Mouse (Mus musculus) olfactory bulb, adult 2 months (tissue): ENCODE measurements around the gene Cracr2b.

Source experiments
- CTCF ChIP-seq: fragments of 200-500 bp; IDR thresholded peaks from 2 replicates; pipeline ENCODE4 v1.5.1; 2012; ENCODE audit warnings: low read depth, mild to moderate bottlenecking, low read length, moderate library complexity; ENCODE audit not compliant: insufficient read depth
- POLR2A ChIP-seq: fragments of 200-500 bp; IDR thresholded peaks from 2 replicates; pipeline ENCODE4 v1.6.1; 2012; ENCODE audit warnings: mild to moderate bottlenecking, low read depth, low read length, moderate library complexity; ENCODE audit not compliant: insufficient read depth

DNA sequence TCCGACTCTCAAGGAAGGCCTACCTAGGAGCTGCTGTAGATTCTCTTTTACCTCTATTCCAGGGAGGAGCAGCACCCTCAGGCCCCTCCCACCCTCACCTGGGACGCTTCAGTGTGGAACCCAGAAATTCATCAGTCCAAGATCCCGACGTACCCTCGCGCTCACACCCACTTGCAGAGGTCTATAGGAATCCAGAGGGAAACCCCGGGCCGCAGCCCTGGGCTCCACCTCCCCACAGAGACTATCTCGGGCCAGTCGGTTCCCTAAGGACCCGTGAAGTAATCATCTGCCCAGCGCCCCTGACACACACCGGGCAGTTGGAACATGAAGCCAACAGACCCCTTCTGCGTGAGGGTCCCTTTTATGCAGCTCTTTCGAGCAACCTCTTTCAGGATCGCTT lies 47.6 kb upstream of the Cracr2b start:
- no peak for TF ChIP-seq POLR2A
- TF ChIP-seq CTCF: no peak
